Mouse (Mus musculus) brain, embryonic 14.5 days (tissue): Measurements from ENCODE around the gene Gm44973. TPM values are rescaled to one million over a fixed set of nuclear protein-coding genes. Genes with fewer than 3 reads are reported as not detected.
"Not testable (repeated sequence)": the region's sequence is repeated elsewhere in the genome, so short reads cannot be mapped to it uniquely, and the experiment has no call there.

Source experiments
- DNase-seq: peaks from one replicate; pipeline ENCODE4 v3.0.0-alpha.2; 2011; ENCODE audit warnings: low read depth
- CTCF ChIP-seq: fragments of 200-500 bp; IDR thresholded peaks from 2 replicates; pipeline ENCODE4 v1.5.1; 2012; ENCODE audit warnings: inconsistent platforms, mild to moderate bottlenecking, moderate library complexity, borderline replicate concordance; ENCODE audit not compliant: insufficient read depth, insufficient read length; ENCODE audit errors: extremely low read depth
- POLR2A ChIP-seq: fragments of 200-500 bp; IDR thresholded peaks from 2 replicates; pipeline ENCODE4 v1.6.1; 2012; ENCODE audit warnings: mild to moderate bottlenecking, inconsistent platforms, borderline replicate concordance; ENCODE audit not compliant: poor library complexity, insufficient read depth, insufficient read length, severe bottlenecking; ENCODE audit errors: extremely low read depth
- polyA plus RNA-seq: library from polyadenylated mRNA; depleted of rRNA; stranded (reverse); fragments of >200 nt; gene quantifications from 2 replicates; pipeline ENCODE4 v1.2.3, GENCODE M21; 2012

The Gm44973 gene
- polyA plus RNA-seq, 1 experiment: not detected

DNA sequence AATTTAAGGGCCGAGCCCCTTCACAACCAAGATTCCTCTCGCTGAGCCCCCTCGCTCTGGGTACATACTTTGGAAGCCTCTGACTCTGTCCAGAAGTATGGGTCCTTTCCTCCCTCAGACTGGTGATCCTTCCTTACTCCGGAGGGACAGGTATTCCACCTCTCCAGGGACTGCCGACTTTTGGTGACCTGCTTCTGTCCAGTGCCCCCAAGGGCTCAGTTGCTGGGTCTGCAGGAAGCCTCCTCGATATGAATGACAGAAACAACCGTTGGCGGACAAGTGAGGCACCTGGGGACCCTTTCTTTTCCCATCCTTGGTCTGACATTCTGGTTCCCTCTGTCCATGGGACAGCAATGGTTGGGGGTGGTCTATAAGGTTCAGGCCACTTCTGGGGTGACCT, 42.1 kb downstream of the Gm44973 start:
- TF ChIP-seq CTCF: no peak
- no peak for TF ChIP-seq POLR2A
- no peak for DNase-seq

DNA sequence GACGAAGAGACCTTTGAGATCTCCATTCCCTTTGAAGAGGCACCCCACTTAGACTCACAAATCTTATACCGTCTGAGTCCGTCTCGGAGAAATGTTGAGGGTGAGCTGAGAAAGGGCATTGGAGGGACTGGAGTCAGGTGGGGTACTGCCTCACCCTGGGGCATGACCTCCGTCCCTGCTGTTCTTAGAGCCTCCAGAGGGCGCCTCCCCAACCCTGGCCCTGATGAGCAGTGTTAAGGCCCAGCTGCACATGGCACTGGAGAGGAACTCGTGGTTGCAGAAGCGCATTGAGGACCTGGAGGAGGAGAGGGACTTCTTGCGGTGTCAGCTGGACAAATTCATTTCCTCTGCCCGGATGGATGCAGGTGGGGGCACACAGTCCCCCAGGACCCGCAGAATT, 42.5 kb downstream of the Gm44973 start:
- TF ChIP-seq POLR2A (no peak), CTCF (no peak)
- DNase-seq: no peak

DNA sequence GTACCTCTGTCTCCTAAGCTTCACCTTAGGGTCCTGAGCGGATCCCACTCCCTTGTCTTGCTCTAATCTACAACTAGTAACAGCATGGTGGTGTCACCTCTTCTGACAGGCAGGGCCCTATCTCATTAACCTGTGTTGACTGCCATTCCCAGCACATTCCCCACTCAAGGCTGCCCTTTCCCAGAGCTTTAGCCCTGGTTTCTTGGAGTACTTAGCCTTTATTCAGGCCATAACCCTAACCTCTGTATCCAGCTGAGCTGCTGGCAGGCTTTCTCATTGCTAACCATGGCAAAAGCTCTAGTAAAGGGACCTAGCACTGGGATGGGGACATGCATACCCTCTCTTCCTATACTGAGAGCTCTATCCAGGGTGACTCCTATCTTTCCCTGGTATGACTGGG, 43.3 kb downstream of the Gm44973 start:
- no peak for TF ChIP-seq CTCF
- TF ChIP-seq POLR2A: no peak
- no peak for DNase-seq

DNA sequence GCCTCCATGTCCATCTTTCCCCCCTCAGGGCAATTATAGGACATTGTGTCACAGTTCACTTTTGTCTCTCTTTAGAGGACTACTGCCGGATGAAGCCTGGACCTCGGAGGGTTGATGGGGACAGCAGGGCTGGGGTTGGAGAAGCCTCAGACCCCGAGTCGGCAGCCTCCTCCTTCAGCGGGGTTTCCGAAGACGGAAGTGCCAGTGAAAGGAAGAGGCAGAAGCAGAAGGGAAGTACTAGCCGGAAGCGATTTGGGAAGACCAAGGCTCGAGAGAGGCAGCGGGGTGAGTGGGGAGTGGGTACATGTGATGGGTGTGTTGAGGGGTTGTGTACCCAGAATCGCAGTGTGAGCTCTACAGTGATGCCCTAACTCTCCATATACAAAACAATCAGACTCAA, 44.1 kb downstream of the Gm44973 start:
- no peak for DNase-seq
- TF ChIP-seq CTCF (no peak), POLR2A (no peak)

DNA sequence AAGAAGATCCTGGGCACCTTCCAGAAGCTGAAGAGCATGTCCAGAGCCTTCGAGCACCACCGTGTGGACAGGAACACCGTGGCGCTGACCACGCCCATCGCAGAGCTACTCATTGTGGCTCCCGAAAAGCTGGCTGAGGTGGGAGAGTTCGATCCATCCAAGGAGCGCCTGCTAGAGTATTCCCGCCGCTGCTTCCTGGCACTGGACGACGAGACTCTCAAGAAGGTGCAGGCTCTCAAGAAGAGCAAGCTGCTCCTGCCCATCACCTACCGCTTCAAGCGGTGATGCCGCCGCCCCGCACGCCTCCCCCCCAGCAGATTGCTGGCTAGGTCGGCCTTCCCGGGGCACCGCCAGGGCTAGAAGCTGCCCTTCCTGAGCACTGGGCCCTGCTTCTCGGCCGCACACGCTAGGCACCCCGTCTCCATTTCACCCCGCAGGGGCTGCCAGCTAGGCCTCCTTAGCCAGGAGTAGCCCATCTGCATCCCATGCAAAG, 45.0 kb downstream of the Gm44973 start:
- DNase-seq: peak; percentile 90
- no peak for TF ChIP-seq POLR2A
- peak; percentile 70 for TF ChIP-seq CTCF

DNA sequence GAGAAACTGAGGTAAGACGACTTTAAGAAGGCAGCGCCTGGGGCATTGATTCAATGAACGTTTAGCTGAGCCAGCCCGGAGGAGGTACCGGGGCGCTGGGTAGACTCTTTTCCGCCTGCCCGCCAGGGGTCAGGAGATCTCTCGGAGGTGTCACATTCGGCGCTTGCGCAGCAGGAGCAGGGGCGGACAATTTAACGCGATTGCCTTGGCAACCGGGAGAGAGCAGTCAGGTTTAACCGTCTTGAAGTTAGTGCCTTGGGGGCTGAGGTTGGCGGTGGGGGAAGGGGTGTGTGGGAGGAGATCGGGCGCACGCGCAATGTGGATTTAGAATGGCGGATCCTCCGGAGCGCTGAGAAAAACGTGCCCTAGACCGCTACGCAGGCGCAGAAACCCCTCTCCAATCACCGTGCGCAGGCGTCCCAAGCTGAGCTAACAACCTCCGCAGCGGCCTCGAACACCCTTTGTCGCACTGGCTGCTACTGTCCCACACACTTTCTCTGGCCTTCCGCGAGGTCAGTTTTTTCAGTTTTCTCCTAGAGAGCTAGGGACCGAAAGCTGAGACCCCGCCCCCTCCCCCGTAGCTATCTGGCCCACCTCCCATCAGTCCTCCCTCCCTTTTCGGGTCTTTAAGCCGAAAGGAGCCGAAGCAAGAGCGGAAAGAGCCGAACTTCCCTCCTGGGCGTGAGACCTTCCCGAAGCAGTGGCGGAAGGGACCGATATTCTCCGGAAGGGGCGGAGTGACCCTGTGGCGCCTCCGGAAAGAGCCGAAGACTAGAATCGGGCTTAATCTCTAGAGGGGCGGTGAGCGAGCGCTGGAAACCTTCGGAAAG, 45.9 kb downstream of the Gm44973 start:
- peak; percentile 99 for DNase-seq
- no peak for TF ChIP-seq POLR2A
- TF ChIP-seq CTCF: peak; percentile 62

DNA sequence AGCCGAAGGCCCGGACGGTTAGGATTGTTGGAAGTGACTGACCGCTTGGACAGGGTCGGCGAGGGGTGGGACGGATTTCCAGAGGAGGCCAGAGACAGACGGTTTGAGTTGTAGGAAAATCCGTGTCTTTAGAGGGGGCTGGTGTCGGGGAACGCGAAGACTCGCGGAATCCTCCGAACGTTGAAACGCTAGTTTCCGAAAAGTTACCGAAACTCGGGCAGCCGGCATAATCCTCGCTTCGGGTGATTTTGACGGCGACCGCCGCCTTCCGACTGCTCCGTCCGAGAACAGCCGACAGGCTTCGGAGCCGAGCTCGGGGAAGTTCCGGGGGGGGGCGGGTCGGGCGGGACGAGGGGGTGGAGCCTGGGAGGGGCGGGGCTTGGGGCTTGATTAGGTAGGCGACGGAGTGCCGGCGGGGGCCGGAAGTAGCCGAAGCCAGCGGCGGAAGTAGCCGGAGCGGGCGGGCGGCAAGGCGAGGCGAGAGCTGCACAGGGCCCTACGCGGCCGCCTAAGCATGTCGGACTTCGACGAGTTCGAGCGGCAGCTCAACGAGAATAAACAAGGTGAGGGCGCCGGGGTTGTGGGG, 46.6 kb downstream of the Gm44973 start, which contains the start of gene U2af2:
TSS of gene U2af2 (plus strand) at position 370 of the 586 bp plus-strand sequence.
- DNase-seq: peak; percentile 98
- no peak for TF ChIP-seq CTCF
- TF ChIP-seq POLR2A: peak; percentile 68

DNA sequence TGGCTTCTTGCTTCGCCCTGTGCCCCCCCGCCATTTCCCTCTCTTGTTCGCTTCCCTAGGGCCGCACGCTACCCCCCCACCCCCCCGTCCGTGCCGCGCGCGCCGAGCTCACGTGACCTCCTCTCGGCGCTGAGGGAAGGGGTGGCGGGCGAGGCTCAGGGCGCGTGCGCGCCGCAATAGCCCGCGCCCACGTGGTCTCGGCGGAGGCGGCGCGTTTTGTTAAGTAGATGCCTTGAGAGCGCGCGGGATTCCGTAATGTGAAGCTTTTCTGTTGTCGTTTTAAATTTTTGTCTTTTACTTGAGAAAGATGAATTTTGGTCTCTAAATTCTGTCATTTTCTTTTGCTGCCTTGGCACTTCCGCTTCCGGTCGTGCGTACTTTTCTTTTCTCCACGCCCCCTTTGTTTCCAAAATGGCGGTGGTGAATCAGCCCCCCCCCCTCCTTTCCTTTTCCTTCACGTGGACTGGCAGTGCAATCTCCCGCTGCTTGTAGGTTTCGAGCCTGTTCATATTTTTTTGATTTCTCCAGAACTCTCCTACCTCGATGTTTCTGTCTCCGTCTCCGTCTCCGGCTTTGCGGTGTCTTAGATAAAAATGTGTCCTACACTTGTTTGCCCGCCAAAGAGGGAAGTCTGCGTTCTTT, 47.2 kb downstream of the Gm44973 start:
- peak; percentile 92 for DNase-seq
- TF ChIP-seq CTCF: no peak
- TF ChIP-seq POLR2A: no peak

DNA sequence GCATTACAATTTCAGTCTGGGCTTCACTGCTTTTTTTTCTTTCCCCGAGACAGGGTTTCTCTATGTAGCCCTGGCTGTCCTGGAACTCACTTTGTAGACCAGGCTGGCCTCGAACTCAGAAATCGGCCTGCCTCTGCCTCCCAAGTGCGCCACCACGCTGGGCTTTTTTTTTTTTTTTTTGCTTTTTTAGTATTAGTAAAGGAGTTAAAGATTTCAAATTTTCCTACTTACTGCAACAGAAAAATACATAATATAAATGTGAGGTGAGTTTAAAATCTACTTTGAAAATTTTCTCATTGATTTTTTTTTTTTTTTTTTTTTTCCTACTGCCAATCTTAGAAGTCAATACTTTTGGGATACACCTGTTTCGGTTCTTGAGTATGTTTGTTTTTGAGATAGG, 49.6 kb downstream of the Gm44973 start:
- DNase-seq: no peak
- TF ChIP-seq POLR2A: no peak
- no peak for TF ChIP-seq CTCF

DNA sequence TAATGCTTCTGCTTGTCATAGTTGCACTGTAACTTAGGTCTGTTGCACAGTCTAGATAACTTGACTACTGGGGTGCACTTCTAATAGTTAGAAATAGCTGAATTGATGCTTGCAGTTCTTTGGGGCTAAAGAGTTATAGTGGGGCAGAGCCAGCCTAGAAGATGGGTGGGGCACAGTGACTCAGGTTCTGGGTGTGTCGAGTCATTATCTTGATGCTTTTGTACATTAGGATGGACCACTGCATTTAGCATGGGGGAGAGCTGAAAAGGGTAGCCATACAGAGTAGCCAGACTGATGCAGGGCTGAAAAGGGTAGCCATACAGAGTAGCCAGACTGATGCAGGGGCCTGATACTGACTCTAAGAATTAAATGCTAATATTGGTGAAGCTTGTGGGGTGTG, 58.3 kb downstream of the Gm44973 start:
- TF ChIP-seq CTCF (no peak), POLR2A (no peak)
- no peak for DNase-seq

DNA sequence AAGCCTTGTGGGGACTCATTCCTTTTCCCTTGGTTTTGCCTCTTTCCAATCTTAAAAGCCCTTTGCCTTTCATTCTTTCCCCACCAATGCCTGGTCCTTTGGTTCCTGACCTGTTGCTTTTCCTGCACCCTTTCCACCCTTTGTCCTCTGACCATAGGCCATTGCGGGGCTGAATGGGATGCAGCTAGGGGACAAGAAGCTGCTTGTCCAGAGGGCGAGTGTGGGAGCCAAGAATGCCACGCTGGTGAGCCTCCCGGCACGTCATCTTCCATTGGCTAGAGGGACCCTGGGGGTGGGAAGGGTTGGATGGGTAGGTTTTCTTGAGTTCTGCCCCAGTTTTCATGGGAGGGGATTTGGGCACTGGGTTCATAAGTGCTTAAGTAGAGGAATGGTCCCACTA, 59.7 kb downstream of the Gm44973 start:
- DNase-seq: no peak
- no peak for TF ChIP-seq POLR2A
- TF ChIP-seq CTCF: no peak

DNA sequence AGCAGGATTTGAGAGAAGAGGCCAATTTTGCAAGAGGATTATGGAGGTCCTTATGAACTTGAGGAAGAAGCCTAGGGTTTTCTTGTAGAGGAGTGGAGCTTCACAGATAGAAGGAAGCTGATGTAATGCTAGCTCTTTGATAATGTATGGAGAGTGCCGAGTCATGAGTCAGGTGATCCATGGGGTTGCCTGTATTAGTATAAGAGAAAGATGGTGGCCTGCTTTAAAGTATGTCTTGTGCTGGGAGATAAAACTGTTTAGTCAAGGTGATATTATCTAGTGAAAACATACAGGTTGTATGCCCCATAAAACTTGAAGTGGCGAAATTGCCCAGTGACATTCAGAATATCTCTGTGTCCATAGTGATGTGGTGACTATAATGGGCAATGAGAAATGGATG, 61.6 kb downstream of the Gm44973 start:
- DNase-seq: no peak
- no peak for TF ChIP-seq CTCF

DNA sequence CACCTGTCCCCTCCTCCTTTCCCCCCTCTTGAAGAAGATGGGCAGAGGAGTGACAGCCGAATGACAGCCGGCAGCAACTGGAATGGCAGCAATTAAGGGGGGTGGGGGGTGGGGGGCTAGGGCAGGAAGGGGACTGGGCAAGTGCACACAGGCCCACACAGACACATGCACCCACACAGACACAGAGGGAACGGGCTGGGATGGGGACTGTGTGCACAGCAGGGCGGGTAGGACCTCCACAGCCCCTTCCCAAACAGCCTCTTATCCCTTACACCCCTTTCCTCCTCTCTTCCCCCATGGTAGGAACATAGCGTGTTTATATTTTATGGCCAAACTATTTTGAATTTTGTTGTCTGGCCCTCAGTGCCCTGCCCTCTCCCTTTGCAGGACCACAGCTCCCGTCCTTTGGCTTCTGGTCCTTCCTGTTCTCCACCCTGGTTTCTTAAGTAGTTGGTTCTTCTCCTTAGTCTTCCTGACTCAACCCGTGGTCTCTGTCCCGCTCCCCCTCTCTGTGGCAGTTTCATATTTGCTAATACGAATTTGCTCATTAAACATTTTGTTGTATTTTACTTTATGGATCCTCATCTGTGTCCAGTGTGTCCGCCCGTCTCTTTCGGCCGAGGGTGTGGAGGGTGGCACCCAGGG, 64.2 kb downstream of the Gm44973 start:
- not testable (repeated sequence) for DNase-seq
